Mouse (Mus musculus): Measurements from ENCODE around the gene Gm4756. TPM values are rescaled to one million over a fixed set of nuclear protein-coding genes. Genes with fewer than 3 reads are reported as not detected.

Gm4756 gene
- polyA plus RNA-seq, 1 experiment from 2014 or later: not detected

Other genes starting within 250 kb of the Gm4756 start
- 20.1 and 22.5 TPM in 2 replicates for gene Rtn1, start 240.6 kb downstream of the Gm4756 start, polyA plus RNA-seq (2014; fragmentation: Nextera tagmentation; extraction: Ambion mirVana)
- 1.6 TPM in 2 replicates for gene Lrrc9, start 207.8 kb downstream of the Gm4756 start, polyA plus RNA-seq (2014; fragmentation: Nextera tagmentation; extraction: Ambion mirVana)
- 7.9 and 8.1 TPM in 2 replicates for gene Pcnx4, start 113.3 kb downstream of the Gm4756 start, polyA plus RNA-seq (2014; fragmentation: Nextera tagmentation; extraction: Ambion mirVana)
- gene Dhrs7, start 15.2 kb upstream of the Gm4756 start, polyA plus RNA-seq (2014; fragmentation: Nextera tagmentation; extraction: Ambion mirVana): 33.1 and 35.9 TPM in 2 replicates
- 47.7 and 51.2 TPM in 2 replicates for gene Ppm1a, start 107.8 kb upstream of the Gm4756 start, polyA plus RNA-seq (2014; fragmentation: Nextera tagmentation; extraction: Ambion mirVana)